Mouse (Mus musculus): Measurements from ENCODE around the gene Cc2d2a.
A peak's percentile ranks its signal among the peaks of the same experiment; 100 is the strongest.

Gene Cc2d2a

DNA sequence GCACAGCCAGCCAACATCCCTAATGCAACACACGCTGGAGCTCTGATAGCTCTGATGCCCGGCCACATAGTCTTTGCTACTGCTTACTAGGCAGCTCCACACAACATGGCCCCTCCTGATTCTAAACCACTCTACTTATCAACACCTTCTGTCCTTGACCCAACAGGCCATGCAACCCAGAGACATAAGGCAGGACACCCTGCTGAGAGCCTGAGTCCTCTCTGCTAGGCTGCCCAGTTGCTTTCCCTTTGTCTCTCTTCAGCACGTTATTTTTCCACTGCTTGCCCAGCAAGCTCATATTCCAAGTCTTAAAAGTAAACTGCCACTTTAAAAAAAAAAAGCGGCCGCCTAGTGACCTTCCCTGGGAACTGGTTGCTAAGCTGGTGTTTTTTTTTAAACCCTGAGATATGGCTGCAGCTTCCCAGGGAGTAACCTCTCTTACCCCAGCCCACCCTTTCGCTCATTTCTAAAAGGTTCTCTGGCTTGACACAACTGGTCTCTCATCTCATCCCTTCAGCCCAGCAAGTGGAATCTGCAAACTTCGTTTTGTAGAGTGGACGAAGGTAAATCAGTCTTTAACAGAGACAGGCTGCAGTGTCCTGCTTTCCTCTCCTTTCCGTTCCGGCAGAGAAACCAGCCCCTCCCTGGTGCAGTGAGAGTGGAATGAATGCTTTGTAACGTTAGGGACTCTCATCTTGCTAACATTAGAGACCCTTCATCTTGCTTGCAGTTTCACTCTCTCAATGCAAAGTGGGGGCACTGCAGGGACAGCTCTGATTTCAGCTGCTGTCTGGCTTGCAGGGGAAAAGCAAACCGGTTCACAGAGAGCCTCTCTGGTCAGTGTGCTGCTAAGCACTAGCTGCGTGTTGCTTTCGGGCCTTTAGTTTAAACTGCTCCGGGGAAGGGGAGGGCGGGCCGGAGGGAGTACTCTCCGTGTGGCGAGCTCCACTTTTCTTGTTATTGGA is at the start of gene Cc2d2a:
Gene Cc2d2a (plus strand): TSS at position 350 of the 965 bp plus-strand sequence.
- no peak for DNase-seq

DNA sequence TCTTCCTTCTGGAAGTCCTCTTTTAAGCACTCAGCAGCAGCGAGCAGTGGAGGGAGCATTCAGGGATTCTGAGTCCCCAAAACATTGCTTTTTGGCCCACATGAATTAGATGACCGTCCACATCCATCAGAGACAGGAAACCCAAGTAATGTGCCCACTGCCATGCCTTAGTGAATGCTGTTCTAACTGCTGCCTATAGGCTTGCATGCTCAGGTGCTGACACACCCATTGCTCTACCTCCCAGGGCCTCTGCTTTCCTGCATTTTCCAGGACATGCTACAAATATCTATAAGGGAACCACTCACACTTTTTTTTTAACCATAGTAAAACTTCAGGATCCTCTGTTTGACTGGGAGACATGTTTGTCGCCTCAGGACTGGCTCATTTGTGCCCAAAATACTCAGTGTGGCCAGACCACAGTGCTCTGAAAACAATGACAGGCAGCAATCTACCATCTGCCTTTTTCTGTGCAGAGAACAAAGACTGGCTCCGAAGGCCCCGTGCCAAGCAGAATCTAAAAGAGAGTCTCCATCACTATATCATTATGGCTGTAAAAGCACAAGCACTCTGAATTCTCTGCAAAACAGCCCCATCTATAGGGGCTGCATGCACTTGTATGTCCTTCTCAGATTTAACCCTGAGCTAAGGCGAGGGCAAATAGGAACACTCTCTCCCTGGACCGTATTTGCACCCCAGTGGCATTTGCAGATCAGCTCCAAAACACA is 40.4 kb upstream of the Cc2d2a start:
- DNase-seq = no peak

DNA sequence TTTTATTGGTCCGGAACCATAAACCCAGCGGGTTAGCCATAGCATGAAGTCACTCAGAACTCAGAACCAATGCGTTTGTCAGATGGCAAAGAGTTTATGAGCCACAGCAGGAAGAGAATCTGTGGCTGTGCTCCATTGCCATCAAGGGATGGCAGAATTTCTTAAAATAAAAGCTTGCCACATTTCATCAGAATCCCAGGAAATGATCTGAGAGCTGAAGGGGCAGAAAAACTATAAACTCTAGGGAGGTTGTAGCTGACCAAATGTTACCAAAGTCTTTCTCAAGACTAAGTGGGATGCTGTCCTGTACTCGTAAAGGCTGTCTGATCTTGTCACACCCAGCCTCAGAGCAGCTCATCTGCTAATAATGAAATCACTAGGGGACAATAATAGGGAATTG is 36.7 kb upstream of the Cc2d2a start:
- no peak for DNase-seq

DNA sequence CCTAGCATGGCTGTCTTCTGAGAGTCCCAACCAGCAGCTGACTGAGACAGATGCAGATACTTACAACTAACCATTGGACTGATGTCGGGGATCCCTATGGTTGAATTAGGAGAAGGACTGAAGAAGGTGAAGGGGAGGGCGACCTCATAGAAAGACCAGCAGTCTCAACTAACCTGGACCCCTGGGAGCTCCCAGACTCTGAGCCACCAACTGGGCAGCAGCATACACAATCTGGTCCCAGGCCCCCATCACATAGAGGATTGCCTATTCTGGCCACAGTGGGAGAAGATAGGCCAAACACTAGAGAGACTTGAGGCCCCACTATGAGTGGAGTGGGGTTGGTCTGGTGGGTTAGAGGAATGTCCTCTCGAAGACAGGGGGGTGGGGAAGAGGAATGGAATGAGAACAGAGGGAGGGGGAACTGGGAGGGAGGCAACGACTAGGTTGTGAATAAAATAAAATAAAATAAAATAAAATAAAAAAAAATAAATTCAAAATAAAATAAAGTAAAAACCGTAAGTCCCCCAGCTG is 28.0 kb upstream of the Cc2d2a start:
- no peak for DNase-seq

DNA sequence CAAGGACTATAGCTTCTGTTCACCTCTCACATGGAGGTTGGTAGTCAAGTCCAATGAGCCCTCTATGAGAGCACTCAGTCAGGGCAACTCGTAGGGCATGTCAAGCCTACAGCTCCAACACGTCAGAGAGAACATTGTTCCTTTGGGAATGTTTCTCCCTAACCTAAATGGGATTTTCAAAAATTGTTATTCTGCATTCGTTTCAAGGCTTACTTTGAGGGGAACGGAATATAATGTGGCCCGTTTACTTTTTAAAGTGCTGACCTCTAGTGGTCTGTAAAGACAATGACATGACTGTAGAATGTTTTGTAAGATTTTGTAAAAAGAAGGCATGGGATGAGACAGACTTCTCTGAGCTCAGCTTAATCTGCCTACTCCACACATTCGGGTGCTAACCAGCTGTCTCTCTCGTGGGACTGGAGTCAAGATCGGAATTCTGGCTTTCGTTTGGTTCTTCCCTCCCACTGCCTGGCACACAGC is 27.5 kb upstream of the Cc2d2a start:
- no peak for DNase-seq

DNA sequence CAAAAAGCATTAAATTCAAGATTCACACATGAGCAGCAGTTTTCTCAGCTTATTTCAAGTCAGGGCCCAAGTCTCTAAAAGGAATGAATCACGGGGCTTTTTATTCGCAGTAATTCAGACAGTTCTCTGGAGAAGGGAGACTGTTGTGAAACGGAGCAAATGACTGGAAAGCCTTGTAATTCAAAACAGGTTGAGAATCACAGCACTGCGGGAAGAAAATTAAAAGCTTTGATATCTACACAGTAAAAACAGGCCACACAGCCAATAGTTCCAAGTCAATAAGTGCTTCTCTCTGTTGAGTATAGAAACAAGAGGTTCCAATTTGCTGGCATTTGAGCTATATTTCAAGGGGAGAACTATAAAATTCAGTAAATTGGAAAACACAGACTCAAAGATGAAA is 17.1 kb upstream of the Cc2d2a start:
- DNase-seq = no peak

DNA sequence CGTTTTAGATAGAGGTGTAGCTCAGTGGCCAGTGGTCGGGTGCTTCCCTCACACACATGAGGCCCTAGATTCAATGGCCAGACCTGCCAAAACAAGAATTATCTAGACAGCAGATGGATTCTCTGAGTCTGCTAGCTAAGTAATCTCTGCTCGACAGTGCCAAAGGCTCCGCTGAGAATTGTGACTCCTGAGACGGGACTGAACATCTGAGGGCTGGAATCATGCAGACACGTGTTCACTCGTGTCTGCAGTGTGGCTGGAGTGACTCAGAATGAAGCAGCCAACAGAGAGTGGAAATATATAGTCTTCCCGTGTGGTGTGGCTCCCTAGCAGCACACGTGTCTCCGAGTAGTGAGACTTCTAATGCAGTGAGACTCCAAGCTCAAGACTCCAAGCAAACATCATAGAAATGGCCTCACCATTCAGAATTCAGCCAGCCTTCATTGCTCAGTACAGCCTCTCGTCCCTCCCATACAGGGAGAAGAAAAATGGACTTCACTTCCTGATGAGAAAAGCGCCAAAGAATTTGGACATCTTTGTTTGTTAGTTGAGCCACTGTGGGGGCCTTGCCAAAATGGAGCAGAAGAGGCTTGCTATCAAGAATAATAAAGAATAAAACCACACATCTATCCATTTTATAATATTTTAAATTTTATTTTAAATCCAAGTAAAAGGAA is 14.9 kb upstream of the Cc2d2a start:
- DNase-seq = no peak

DNA sequence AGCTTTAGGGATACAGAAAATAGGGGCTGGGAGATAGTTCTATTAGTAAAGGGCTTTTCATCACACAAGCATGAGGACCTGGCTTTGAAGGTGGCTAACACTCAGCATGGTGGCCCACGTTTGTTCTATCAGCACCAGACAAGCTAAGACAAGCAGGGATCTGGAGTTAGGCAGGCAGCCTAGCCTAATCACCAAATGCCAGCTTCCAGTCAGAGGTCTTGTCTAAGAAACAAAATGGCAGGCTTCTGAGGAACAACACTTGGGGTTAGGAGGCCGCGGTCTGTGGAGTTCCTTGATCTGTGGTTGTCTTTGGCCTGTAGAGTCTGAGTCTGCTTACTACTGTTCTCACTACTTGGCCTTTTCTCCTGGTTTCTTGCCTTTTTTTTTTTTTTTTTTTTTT is 648 bp upstream of the Cc2d2a start:
- DNase-seq = no peak

DNA sequence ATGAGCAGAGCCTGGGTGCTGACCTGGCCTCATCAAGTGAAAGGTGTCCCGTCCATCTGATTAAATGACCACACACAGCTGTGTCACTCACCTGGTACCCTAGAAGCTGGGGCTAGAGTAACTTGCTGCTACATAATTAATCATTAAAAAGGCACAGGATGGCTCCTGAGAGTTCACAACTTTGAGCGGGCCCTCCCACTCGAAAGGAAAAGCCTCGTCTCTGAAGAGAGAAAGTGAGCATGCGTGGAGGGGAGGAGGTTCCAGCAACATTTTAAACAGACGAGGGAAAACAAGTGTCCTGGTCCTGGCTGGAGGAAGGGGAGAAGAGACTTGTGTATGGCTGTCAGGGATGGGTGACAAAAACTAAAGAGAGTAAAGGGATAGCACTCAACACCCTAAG is 1.4 kb downstream of the Cc2d2a start:
- DNase-seq = no peak

DNA sequence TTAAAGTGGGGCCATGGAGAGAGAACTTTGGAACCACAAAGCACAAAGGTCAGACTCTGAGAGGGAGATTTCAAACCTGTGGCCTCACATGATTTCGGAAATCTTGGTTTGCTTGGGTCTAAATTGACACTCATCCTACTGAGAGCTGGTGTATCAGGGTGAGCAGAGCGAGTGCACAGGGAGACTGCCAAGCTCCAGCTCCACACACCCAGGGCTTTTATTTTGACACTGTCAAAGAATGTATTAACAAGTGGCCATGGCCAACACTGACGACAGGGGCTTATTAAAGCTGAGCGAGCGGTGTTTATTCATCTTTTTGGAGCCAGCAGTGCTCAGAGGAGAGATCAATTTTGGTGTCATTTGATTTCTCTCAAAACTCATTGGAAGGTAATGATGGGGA is 3.0 kb downstream of the Cc2d2a start:
- DNase-seq = no peak

DNA sequence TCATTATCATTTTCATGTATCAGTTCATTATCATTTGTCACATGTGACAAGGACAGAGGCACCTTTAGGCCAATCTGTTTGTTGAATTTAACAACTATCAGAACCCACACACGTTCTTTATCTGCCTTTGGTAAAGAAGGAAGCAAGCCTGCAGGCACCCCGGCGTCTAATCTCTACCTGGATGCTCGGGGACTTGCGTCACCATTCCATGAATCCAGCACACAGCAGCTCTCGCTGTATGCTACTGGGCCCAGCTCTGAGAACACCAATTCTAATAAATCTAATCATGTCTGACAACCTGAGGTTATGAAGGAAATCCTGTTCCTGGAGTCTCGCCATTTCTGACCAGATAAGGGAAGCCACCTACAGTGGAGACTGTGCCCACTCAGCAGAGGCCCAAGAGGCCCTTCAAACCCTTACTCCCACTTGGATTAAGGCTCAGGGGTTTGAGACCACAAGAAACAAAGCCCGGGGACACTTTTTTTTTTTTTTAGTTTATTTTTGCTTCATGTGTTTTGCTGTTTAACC is 7.0 kb downstream of the Cc2d2a start:
- DNase-seq = no peak

DNA sequence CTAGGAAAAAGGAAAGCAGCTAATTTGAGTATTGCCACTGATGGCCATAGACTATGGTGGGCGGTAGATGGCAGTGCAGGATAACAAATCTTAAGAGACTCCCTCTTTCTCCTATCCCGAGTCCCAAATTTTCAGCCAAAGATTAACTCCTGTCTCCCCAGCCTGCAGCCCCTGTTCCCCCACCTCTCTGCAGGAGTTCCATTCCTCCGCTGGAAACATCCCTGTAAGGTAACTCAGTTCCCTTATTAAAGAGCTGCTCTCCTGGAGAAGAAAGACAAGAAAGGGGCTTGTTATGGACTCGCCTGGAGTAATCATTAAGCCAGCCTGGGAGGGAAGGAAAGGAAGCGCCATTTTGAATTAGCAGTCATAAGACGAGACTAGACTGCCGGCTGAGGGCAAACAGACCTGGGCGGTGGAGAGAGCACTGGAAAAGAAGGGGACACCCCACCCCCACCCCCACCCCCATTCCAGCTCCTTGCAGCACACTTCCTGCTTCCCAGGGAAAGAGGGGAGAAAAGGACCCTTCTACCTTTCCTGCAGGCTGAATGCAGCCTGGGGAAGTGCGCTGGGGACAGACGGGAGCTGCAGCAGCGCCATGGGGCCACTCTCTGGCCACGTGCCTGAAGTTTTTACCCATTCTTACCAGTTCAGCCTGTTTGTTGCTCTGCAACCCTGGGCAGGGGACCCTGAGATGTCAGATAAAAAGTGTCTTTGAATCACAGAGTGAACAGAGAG is 10.2 kb downstream of the Cc2d2a start:
- peak in 1 of 2 experiments; percentile 7 for DNase-seq

DNA sequence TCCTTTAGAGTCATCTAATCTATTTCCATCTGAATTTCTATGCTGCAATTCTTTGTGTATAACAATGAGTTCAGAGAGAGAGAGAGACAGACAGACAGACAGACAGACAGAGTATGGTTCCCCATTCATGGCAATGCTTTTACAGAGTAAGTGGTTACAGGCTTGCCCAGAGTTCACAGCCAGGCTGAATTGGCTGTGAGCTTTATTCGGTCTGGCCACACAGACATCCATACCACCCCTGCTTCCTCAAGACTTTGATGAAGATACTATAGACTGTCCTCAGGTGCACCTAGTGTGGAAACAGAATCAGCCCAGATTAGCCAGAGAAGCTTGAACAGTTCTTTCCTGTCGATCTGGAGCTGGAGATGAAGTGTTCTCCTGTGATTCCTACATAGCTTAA is 10.9 kb downstream of the Cc2d2a start:
- DNase-seq = no peak

DNA sequence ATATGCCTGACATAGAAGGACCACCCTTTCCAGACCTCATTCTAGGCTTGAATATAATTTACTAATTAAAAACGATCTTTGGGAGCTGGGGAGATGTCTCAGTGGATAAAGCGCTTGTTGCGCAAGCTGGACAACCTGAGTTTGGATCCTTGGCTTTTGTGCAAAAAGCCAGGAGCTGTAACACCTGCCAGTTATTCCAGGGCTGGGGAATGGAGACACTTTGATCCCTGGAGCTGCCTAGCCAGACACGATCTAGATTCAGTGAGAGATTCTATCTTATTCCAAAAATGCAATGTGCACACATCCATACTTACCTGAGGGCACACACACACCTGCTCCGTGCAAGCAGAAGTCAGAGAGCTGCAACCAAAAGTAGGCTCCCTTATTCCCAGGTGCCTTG is 23.3 kb downstream of the Cc2d2a start:
- DNase-seq = no peak

DNA sequence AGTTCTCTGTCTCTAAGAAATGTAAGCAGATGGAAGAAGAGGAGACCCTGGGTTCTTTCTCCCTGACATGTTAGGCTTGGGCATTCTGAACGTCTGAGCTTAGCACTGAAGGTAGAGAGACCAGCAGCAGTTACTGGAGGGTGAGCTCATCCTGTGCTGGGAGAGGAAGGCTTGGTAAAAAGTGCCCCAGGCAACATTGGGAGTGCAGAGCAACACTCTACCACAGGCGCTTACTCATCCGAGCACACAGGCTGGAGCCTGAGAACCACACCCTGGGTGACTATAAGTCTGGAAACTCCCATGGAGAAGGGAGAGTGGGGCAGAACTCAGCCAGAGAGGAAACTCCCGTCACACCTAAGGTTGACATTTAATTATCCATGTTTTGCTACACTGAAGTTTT is 30.3 kb downstream of the Cc2d2a start:
- no peak for DNase-seq

DNA sequence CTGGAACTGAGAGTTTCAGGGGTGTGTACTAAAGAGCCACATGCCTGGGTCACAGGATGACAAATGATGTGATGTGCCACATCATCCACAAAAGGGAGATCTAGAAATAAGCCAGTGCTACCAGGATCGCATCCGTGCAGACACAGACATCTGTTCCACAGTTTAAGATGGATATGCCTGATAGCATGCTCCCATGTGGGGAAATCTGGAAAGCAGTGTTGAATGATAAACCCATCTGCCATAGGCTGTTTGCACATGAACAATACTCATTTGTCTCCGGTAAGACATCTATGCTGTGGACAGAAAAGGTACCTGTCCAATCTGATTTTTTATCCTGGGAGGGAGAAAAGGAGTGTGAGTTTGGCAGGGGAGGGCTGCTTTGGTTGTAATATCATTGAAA is 35.0 kb downstream of the Cc2d2a start:
- no peak for DNase-seq

DNA sequence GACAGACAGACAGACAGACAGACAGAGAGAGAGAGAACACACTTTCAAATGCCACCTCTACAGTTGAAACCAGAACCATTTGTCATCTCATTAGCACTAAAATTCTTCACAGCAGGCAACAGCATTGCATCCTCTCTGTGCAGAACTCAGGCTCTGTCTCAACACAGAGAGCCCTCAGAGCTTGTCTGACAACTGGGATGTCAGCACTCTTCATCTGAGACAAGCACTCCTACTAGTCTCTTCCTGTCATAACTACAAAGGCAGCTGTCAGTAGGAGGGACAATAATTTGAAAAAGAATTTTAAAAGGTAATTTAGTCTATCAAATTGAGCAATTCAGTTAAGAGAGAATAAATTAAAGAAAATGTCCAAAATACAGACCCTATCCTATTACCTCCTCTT is 37.1 kb downstream of the Cc2d2a start:
- no peak for DNase-seq

DNA sequence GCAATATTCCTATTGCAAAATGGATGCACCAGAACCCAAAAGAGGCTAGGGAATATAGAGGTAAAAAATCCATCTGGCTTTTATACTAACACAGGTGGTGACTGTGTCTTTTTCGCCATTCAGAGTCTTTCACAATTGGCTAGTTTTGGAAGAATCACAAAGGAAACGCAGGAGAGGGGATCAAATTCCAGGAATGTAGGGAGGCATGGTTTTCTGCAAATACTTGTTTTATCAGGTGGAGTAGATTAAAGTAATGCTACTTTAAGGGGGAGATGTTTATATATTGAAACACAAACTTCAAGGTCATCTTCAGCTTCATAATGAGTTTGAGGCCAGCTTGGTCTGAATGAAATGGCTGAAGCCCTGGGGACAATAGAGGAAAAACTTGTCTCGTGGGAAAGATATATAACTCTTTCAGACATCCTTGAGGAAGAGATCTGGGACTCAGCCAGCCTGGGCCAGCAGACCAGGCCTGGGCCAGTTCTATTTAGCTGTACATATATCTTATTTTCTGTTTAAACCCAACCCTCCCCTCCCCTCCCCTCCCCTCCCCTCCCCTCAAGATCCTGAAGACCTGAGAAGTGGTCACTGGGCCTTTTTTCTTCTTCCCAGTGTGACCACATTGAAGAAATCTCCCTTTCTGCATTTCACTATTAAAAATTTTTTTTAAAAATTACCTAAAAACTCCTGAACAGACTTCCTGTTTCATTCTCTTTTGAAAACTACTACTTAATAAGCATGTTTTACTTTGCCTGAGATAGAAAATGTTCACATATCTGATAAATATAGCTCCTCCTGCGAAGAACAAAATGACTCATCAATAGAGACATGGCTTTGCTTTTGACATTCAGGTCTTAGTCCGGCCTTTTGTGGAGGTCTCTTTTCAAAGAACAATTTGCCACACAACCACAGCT is 59.6 kb downstream of the Cc2d2a start:
- DNase-seq = no peak

DNA sequence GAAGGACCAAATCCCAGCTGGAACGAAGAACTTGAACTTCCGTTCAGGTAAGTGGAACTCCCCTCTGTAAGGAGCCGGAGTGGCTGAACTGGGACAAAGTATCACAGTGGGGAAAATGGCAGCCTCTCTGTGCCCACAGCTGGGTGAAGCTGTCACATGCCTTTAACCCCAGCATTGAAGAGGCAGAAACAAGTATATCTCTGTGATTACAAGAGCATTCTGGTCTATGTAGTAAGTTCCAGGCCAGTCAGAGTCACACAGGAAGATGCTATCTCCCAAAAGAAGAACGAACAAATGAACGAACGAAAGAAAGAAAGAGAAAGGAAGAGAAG is 60.3 kb downstream of the Cc2d2a start:
- DNase-seq = no peak

DNA sequence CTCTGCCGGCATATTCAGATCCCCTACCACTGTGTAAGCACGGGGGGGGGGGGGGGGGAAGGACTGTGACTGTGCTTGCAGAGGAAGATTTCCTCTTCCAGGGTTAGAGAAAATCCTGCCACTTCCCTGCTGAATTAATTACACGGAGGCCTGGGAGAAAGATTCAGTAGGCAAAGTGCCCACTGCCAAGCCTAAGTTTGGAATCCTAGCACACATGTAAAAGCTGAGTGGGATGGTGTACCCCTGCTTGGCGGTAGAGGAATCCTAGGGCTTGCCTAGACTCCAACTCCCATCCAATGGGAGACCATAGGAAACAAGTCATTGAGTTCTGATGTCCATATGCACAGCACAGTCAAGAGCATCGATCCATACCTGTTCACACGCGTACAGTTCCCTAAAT is 61.7 kb downstream of the Cc2d2a start:
- DNase-seq = no peak
